Mouse (Mus musculus): Measurements from ENCODE around the gene Sgpl1.
"Not testable (repeated sequence)": the region's sequence is repeated elsewhere in the genome, so short reads cannot be mapped to it uniquely, and the experiment has no call there.

Gene Sgpl1

GRCm38 (mm10) chr10:61155611-61156010, 8.1 kb upstream of the Sgpl1 start:
- DNase-seq (ENCODE audit: low spot score): no peak

GRCm38 (mm10) chr10:61152131-61152530, 4.6 kb upstream of the Sgpl1 start:
- DNase-seq (ENCODE audit: low spot score): no peak

GRCm38 (mm10) chr10:61150616-61151015, 3.1 kb upstream of the Sgpl1 start:
- no peak for DNase-seq (ENCODE audit: low spot score)

GRCm38 (mm10) chr10:61149476-61149875, 2.0 kb upstream of the Sgpl1 start:
- DNase-seq (ENCODE audit: low spot score): no peak

GRCm38 (mm10) chr10:61146807-61147156, 721 bp downstream of the Sgpl1 start:
- no peak for DNase-seq (ENCODE audit: low spot score)

GRCm38 (mm10) chr10:61146119-61146806, 1.2 kb downstream of the Sgpl1 start:
- DNase-seq (ENCODE audit: low spot score): peak; percentile 31

- no peak for DNase-seq (ENCODE audit: low spot score)
Observed at GRCm38 (mm10) chr10:61145766-61146118, 1.8 kb downstream of the Sgpl1 start.

GRCm38 (mm10) chr10:61143343-61143742, 4.2 kb downstream of the Sgpl1 start:
- DNase-seq (ENCODE audit: low spot score): no peak

- no peak for DNase-seq (ENCODE audit: low spot score)
Observed at GRCm38 (mm10) chr10:61137567-61137966, 9.9 kb downstream of the Sgpl1 start.

GRCm38 (mm10) chr10:61135226-61135839, 12.2 kb downstream of the Sgpl1 start:
- DNase-seq (ENCODE audit: low spot score): no peak

GRCm38 (mm10) chr10:61134041-61134440, 13.5 kb downstream of the Sgpl1 start:
- no peak for DNase-seq (ENCODE audit: low spot score)

- DNase-seq (ENCODE audit: low spot score): no peak
Observed at GRCm38 (mm10) chr10:61130959-61131358, 16.5 kb downstream of the Sgpl1 start.

GRCm38 (mm10) chr10:61128701-61129365, 18.7 kb downstream of the Sgpl1 start:
- DNase-seq (ENCODE audit: low spot score): no peak

- no peak for DNase-seq (ENCODE audit: low spot score)
Observed at GRCm38 (mm10) chr10:61124462-61124861, 23.0 kb downstream of the Sgpl1 start.

GRCm38 (mm10) chr10:61123276-61123913, 24.1 kb downstream of the Sgpl1 start:
- DNase-seq (ENCODE audit: low spot score): no peak

GRCm38 (mm10) chr10:61121732-61122131, 25.8 kb downstream of the Sgpl1 start:
- DNase-seq (ENCODE audit: low spot score): not testable (repeated sequence)

GRCm38 (mm10) chr10:61114246-61114720, 33.2 kb downstream of the Sgpl1 start:
- no peak for DNase-seq (ENCODE audit: low spot score)

- DNase-seq (ENCODE audit: low spot score): no peak
Observed at GRCm38 (mm10) chr10:61103564-61104114, 43.9 kb downstream of the Sgpl1 start.

- no peak for DNase-seq (ENCODE audit: low spot score)
Observed at GRCm38 (mm10) chr10:61091866-61092265, 55.6 kb downstream of the Sgpl1 start.

- DNase-seq (ENCODE audit: low spot score): no peak
Observed at GRCm38 (mm10) chr10:61089170-61090142, 58.0 kb downstream of the Sgpl1 start, which contains the start of gene Pcbd1. Gene Pcbd1 (plus strand): TSS chr10:61089331.

- DNase-seq (ENCODE audit: low spot score): no peak
Observed at GRCm38 (mm10) chr10:61088468-61088867, 59.0 kb downstream of the Sgpl1 start.

Data from ovary, postnatal 10 days (tissue).